Mouse (Mus musculus) layer of hippocampus, postnatal 14 days (tissue): ENCODE data around the gene Kctd15. TPM values are rescaled to one million over a fixed set of nuclear protein-coding genes. Genes with fewer than 3 reads are reported as not detected.

Experiments
- DNase-seq, 2 experiments: peaks; one replicate each; pipeline ENCODE4 v3.0.0; 2021 to 2022; ENCODE audit warnings: low spot score in 2 of 2, mixed read lengths in 1 of 2
- long read RNA-seq, 2 experiments: library from polyadenylated mRNA; stranded (forward); transcript quantifications; one replicate each; pipeline ENCODE4 v2.0.0; 2021
- total RNA-seq, 2 experiments: library from RNA; stranded (reverse); gene quantifications; 2 replicates each; pipeline ENCODE4 v1.2.3; 2021

The Kctd15 gene
- 10 to 100 TPM; 15.9 to 16.4 TPM for total RNA-seq
- long read RNA-seq, experiment 1, partial matches to known transcripts = 0 of 7 reads
- long read RNA-seq, experiment 1, other reads (novel, unspliced or antisense) = 4 of 7 reads
- long read RNA-seq, experiment 2, partial matches to known transcripts = 0 of 6 reads
- long read RNA-seq, experiment 2, other reads (novel, unspliced or antisense) = 4 of 6 reads

- DNase-seq = no peak
These were observed at the start of gene Kctd15 for GRCm38 (mm10) chr7:34656632-34657031. Gene Kctd15 (minus strand): TSS chr7:34656732.

- no peak for DNase-seq
These were observed 47.9 kb upstream of the Kctd15 start for GRCm38 (mm10) chr7:34704401-34704800.

DNA sequence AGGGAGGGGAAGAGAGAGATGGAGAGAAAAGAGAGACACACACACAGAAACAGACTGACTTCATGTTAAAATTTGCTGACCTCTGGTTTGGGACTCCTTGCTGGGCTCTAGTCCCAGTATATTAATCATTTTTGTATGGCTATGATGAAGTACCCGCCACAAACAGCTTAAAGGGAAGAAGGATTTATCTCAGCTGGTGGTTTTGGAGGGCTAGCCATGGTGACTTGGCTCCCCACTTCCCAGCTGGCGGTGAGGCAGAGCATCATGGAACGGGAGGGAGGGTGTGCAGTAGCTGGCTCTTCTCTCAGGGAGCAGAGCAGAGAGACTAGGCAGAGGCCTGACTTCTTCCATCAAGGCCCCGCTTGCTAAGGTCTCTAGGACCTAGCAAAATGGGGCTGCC lies 46.9 kb upstream of the Kctd15 start:
- no peak for DNase-seq

DNA sequence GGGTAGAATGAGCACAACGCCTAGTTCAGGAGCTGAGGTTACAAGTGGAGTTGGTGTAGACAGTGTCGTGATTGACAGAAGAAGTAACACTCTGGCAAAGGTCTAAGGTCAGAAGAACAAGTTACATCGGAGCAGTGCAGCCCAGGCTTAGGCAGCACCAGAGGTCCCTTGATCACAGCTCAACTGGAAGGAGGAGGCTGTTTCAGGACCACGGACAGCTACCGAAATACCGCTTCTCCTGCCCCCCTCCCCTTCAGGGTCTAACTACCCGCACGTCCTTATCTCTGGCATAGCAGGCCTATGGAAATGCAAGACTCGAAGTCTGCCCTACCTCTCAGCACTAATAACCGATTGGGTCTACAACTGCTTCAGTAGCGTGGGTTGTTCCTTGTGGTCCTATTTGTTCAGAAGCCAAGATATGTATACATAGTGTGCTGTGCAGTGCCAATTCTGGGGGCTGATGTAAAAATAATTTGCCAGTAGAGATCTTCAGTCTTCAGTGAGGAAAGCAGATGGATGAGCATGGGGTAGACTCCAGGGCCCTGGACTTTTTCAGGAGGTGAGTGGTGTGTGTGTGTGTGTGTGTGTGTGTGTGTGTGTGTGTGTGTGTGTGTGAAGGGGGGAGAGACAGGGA lies 46.3 kb upstream of the Kctd15 start:
- no peak for DNase-seq

DNA sequence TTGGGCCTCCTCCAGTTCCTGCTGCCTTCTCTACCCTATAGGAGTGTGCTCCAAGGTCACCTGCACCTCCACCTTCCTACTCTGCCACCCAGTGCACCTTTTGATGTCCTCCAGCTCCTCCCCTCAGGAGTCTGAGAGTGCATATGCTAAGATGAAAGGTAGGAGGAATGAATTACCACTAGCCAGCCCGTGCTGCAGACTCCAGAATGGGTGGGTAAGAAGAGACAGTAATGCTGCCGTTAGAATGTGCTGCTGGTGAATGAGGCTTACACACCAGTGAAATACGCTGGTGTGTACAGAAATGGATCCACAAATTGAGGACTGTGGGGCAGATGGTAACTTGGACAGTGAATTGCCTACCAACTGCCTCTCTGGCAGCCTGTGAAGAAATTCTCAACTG lies 43.4 kb upstream of the Kctd15 start:
- no peak for DNase-seq

DNA sequence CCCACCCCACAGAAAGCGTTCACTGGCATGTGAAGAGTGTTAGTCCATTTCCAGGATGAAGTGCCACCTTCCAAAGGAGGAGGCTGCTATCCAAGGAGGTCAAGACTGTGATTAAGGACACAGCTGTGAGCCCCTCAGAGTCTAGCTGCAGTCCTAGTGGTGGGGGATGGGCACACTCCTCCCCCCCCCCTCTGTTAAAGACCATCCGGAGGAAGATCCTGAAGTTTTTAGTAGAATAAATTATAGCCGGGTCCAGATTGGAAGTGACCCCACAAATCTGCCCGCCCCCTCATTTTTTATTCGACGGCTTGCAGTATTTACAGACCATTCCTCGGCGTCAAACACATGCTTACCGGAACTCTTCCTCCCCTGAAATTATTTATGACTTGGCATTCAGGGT lies 41.7 kb upstream of the Kctd15 start:
- DNase-seq = no peak

DNA sequence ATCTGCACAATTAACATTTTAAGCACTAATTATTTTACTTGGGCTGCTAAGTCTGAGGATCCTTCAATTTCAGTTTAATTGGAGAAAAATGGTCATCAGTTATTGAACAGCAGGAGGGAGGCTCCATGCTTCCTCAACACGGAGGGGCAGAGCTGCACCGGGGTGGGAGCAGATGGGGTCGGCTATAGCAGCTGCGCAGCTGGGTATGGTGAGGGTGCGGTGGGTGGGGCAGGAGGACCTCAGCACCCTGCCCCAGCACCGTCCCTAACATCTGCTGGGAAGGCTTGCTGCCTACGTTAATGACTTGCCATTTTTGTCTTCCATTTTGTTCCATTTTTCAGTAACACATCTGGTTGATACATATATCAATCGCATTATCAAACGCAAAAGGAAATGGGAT lies 39.6 kb upstream of the Kctd15 start:
- DNase-seq = no peak

GRCm38 (mm10) chr7:34694898-34695297 lies 38.4 kb upstream of the Kctd15 start:
- no peak for DNase-seq

GRCm38 (mm10) chr7:34693916-34694315 lies 37.4 kb upstream of the Kctd15 start:
- DNase-seq = no peak

GRCm38 (mm10) chr7:34693072-34693471 lies 36.5 kb upstream of the Kctd15 start:
- DNase-seq = no peak

DNA sequence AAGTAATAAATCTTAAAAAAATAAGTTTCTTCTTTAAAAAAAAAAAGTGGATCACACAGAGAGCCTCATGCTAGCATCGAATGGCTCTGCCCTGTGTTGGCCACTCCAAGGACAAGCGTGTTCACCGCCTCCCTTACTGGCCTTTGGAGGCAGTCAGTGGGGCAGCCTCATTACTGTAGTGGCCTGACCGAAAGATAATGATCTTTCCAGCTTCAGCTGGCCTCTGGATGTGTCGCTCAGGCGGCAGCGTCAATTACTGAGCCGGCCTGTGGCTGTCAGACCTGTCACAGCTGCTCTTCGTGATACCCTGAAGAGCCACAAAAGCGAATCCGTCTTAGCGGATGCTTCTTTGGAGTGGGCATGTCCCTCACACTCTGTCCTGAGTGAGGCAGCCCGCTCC lies 33.6 kb upstream of the Kctd15 start:
- DNase-seq = no peak

DNA sequence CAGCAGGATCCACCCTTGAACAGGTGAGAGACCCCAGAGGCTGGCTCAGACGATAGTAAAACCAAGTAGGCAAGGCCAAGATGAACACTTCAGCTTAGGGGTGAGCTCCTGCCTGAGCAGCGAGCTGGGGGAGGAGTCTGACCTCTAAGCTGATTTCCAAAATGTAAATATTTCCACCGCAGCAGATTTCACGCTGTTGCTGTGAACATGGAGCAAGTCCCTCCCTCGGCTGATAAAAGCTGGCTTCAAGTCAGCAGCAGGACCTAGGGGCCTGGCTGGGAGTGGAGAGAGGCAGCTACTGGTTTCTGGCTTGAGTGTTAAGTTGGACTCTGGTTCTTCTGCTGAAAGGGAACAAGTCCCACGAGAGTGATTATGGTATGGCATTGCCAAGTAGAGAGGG lies 32.5 kb upstream of the Kctd15 start:
- DNase-seq = no peak

GRCm38 (mm10) chr7:34685801-34686200 lies 29.3 kb upstream of the Kctd15 start:
- DNase-seq = no peak

GRCm38 (mm10) chr7:34685176-34685575 lies 28.6 kb upstream of the Kctd15 start:
- no peak for DNase-seq

GRCm38 (mm10) chr7:34680771-34681421 lies 24.4 kb upstream of the Kctd15 start:
- peak; percentile 52 to 59 for DNase-seq

GRCm38 (mm10) chr7:34679886-34680285 lies 23.4 kb upstream of the Kctd15 start:
- no peak for DNase-seq

GRCm38 (mm10) chr7:34675831-34676514 lies 19.4 kb upstream of the Kctd15 start:
- peak; percentile 81 to 86 for DNase-seq

- DNase-seq = no peak
These were observed 18.7 kb upstream of the Kctd15 start for GRCm38 (mm10) chr7:34675120-34675790.

DNA sequence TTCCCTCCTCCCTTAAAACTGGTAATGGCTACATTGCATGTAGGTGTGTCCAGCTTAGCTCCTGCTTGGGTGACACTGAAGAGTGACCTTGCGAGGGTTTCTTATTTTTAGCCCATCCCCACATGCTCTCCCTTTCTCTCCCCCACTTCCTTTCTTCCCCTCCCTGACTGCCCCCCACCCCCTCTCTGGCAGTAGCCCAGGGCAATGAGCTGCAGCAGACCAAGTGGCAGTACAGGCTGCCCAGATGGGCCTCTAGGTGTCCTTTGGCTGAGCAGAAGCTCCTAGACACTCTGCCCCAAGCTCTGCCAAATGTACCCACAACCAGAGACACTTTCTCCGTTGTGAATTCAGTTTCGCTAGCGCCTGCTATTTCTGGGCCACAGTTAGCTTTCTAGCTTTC lies 16.4 kb upstream of the Kctd15 start:
- no peak for DNase-seq

DNA sequence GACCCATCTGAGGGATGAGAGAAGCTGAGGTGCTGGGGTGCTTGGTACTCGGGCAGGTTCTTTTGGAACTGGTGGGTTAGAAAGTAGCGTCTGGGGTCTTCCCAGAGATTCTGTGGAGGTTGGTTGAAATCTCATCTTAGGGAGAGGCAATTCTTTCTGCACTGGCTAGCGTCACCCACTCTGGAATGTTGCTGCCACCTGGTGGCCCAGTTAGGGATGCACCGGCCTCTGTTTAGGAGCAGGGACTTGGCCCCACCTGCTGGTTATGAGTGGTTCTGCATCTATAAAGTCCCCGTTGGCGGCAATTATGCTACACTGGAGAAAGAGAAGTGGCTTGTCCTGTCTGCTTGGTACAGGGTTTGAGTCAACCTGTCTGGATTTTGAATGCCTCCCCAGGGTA lies 15.4 kb upstream of the Kctd15 start:
- DNase-seq = peak; percentile 92 to 94

DNA sequence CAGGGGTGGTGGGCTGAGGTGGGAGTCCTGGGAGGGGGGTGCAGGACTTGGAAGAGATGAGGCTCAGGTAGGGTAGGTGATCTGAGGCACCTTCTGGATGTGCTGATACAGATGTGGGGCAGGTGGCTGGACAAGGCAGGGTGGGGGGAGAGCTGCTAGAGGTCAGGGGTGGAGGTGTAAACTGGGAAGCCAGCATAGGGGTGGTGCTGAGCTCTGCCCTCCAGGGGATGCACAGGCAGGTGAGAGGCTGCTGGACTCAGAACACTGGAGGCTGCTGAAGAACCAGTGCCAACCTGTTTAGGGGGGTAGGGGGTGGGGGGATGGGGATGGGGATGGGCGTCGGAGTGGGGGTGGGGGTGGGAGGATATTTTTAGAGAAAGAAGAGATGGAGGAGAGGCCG lies 14.2 kb upstream of the Kctd15 start:
- no peak for DNase-seq

DNA sequence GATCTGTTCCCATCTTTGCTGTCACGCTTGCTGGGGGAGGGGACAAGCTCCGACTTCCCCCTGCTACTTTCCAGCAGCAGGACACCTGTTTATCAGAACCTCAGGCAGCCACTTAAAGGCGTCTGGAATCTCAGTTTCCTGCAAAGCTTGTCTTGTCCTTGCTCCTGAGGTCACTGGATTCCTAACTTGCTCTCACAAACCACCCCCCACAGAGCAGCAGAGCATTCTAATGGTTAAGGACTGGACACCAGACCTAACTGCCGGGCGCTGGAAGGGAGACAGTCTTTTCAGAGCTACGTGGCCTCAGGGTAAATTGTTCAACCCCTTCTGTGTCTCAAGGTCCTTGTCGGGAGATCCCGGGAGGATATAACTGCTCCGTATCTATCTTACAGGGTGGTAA lies 12.8 kb upstream of the Kctd15 start:
- DNase-seq = no peak
